Mouse (Mus musculus): ENCODE results near the gene Pum2. TPM values are rescaled to one million over a fixed set of nuclear protein-coding genes. Genes with fewer than 3 reads are reported as not detected.

Gene Pum2
- polyA plus RNA-seq, 1 experiment, result 59.1 TPM

DNA sequence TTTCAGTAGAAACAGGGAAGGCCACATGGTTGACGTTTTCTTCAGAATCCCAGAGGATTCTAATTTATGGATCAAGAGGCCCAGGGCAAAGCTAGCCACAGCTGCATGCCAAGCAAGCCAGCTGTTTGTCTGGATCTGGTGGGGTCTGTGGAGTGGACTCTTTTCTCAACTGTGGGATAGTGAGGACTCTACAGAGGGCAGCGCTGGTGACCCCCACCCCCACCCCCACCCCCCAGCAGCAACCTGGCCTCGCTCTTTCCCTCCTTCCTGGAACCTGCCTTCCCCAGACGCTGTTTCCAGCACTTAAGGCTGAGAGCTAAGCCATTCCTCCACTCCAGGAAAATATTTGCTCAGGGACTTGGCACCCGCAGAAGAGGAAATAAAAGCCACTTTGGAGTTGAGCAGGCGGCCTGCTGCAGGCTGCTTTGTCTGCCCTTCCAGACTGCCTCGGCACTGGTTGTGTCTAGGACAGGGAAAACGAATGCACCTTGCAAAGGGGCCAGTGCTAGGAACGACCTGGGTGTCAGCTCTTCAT is 124.6 kb downstream of the Pum2 start:
- TF ChIP-seq CTCF (IDR thresholded peaks at IDR 0.05; ENCODE audit: insufficient read depth, low read length) (no peak), POLR2A (IDR thresholded peaks at IDR 0.05; ENCODE audit: borderline replicate concordance, extremely low read depth, low read depth, low read length) (no peak)
- Histone ChIP-seq H3K4me1 (ENCODE audit: control insufficient read depth, insufficient read depth, low read length) (peaks cover 7% of the 10 kb centered on the region), H3K4me3 (replicated peaks; ENCODE audit: extremely low read depth, low read depth, low read length) (no peak overlapping the region)
- DNase-seq, result no peak
- 37% methylated on average over 9 of the region's 9 CpGs for WGBS

Other genes starting within 250 kb of the Pum2 start
- 324 and 526 TPM in 2 replicates for gene Rhob, start 174.1 kb upstream of the Pum2 start, polyA plus RNA-seq (2012; rRNA removed)
- not detected in 2 replicates for gene Slc7a15, start 75.1 kb upstream of the Pum2 start, polyA plus RNA-seq (2012; rRNA removed)
- 200 and 209 TPM in 2 replicates for gene Sdc1, start 97.2 kb downstream of the Pum2 start, polyA plus RNA-seq (2012; rRNA removed)
- gene Laptm4a, start 247.5 kb downstream of the Pum2 start, polyA plus RNA-seq (2012; rRNA removed), result 330 and 363 TPM in 2 replicates

Data from lung, adult 2 months (tissue).